Mouse (Mus musculus) cortical plate, adult 2 months (tissue): ENCODE data around the gene Cracr2a.

ENCODE experiments used
- CTCF ChIP-seq: fragments of 200-500 bp; IDR thresholded peaks from 2 replicates; pipeline ENCODE4 v1.5.1; 2011; ENCODE audit warnings: mild to moderate bottlenecking, control low read depth, low read length; ENCODE audit not compliant: insufficient read depth; ENCODE audit errors: extremely low read depth
- POLR2A ChIP-seq: fragments of 200-500 bp; IDR thresholded peaks from 2 replicates; pipeline ENCODE4 v1.6.1; 2011; ENCODE audit warnings: mild to moderate bottlenecking, low read length, control low read depth; ENCODE audit not compliant: insufficient read depth; ENCODE audit errors: extremely low read depth

DNA sequence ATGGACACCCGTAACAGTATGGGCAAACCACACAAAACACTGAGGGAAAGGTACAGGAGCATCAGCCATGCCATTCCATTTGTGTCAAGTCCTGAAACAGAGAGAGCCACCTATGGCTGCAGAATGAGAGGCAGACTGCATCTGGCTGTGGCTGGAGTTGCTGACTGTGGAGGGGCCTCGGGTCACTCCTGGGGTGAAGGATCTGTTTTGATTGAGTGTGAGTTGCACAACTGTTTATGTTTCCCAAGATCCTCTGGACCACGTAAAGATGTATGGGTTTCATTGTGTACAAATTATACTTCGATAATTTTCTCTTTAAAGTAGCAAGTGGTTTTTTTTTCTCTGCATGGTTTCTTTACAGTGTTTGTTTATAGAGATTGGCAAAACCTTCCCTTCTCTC is 20.6 kb upstream of the Cracr2a start:
- no peak for TF ChIP-seq CTCF
- no peak for TF ChIP-seq POLR2A
